Mouse (Mus musculus) cerebellum, postnatal 25 days (tissue): ENCODE measurements around the gene Poll.
A peak's percentile ranks its signal among the peaks of the same experiment; 100 is the strongest.

Experiments used
- DNase-seq, 2 experiments: peaks; one replicate each; pipeline ENCODE4 v3.0.0; 2021; ENCODE audit warnings: mixed read lengths in 2 of 2

Gene Poll

GRCm38 (mm10) chr19:45533617-45534016, 26.7 kb downstream of the Poll start:
- DNase-seq, result no peak

- DNase-seq, result no peak
Measured at GRCm38 (mm10) chr19:45531554-45531953, 28.8 kb downstream of the Poll start.

- DNase-seq, result no peak
Measured at GRCm38 (mm10) chr19:45530200-45530995, 29.9 kb downstream of the Poll start.

- no peak for DNase-seq
Measured at GRCm38 (mm10) chr19:45529294-45529693, 31.0 kb downstream of the Poll start.

GRCm38 (mm10) chr19:45527931-45528534, 32.3 kb downstream of the Poll start:
- no peak for DNase-seq

GRCm38 (mm10) chr19:45527382-45527781, 32.9 kb downstream of the Poll start:
- no peak for DNase-seq

GRCm38 (mm10) chr19:45516264-45516663, 44.1 kb downstream of the Poll start:
- no peak for DNase-seq

GRCm38 (mm10) chr19:45515341-45515740, 45.0 kb downstream of the Poll start:
- no peak for DNase-seq

GRCm38 (mm10) chr19:45511406-45511805, 48.9 kb downstream of the Poll start:
- peak in 1 of 2 experiments; percentile 59 for DNase-seq

- DNase-seq, result no peak
Measured at GRCm38 (mm10) chr19:45510680-45511079, 49.7 kb downstream of the Poll start.

GRCm38 (mm10) chr19:45507531-45507930, 52.8 kb downstream of the Poll start:
- DNase-seq, result peak; percentile 70 to 74

- no peak for DNase-seq
Measured at GRCm38 (mm10) chr19:45505446-45505845, 54.9 kb downstream of the Poll start.
